23 mouse cellular contexts compared by ENCODE assay signal in genomic region chr13:5425491-5426232, GRCm38 (mm10).
DNase-seq lines count a peak whose midpoint lies in the region; ATAC-seq and TF ChIP-seq lines count a peak whose summit lies in the region.
"Had no signal": no experiment of that assay in that cellular context is flagged by ENCODE, and none has a peak within 500 bp of the region (broad histone marks: within the 10 kb centered on the region; RNA-seq: fewer than 3 reads in every experiment).

No protein-coding gene starts in this region.

- no peaks in the 10 kb centered on the region for H3K9me3 ChIP-seq in kidney, embryonic 15.5 days (replicated peaks)
- no peaks in the 10 kb centered on the region for H3K9me3 ChIP-seq in lung, postnatal 0 days (ENCODE audit: low read length)
- no peaks in the 10 kb centered on the region for H3K9me3 ChIP-seq in intestine, embryonic 14.5 days (ENCODE audit: control insufficient read depth, low read length)
- no peaks in the 10 kb centered on the region for H3K9me3 ChIP-seq in neural tube, embryonic 13.5 days
- H3K9me3 ChIP-seq in midbrain, embryonic 11.5 days (ENCODE audit: control insufficient read depth, low read length) = no peaks in the 10 kb centered on the region
- H3K9me3 ChIP-seq: embryonic facial prominence, embryonic 13.5 days; hindbrain, embryonic 15.5 days; limb, embryonic 12.5 days; liver, embryonic 15.5 days; megakaryocyte, embryonic 14.5 days had no signal

- H3K27ac ChIP-seq in kidney, embryonic 15.5 days = no peak overlapping the region
- no peak overlapping the region for H3K27ac ChIP-seq in lung, postnatal 0 days (ENCODE audit: low read length)
- H3K27ac ChIP-seq in intestine, embryonic 14.5 days (ENCODE audit: low read depth) = no peak overlapping the region
- H3K27ac ChIP-seq in neural tube, embryonic 13.5 days (replicated peaks) = no peak overlapping the region
- H3K27ac ChIP-seq in midbrain, embryonic 11.5 days (ENCODE audit: low read depth, low read length) = no peak overlapping the region
- H3K27ac ChIP-seq: embryonic facial prominence, embryonic 13.5 days; hindbrain, embryonic 15.5 days; left cerebral cortex, adult 2 months; limb, embryonic 12.5 days; liver, embryonic 15.5 days had no signal

- H3K4me2 ChIP-seq in kidney, embryonic 15.5 days = no peak overlapping the region
- H3K4me2 ChIP-seq in lung, postnatal 0 days (replicated peaks; ENCODE audit: low read depth, low read length) = no peak overlapping the region
- H3K4me2 ChIP-seq in intestine, embryonic 14.5 days (ENCODE audit: low read length) = no peak overlapping the region
- H3K4me2 ChIP-seq in neural tube, embryonic 13.5 days = no peak overlapping the region
- no peak overlapping the region for H3K4me2 ChIP-seq in midbrain, embryonic 11.5 days
- H3K4me2 ChIP-seq: embryonic facial prominence, embryonic 13.5 days; heart, embryonic 11.5 days; hindbrain, embryonic 15.5 days; limb, embryonic 12.5 days; liver, embryonic 15.5 days had no signal

- DNase-seq in kidney, adult 8-10 months = no peak
- DNase-seq in lung, postnatal 0 days (ENCODE audit: low spot score) = peak; percentile 33
- no peak for DNase-seq in lung, postnatal 25 days (ENCODE audit: low spot score)
- no peak for DNase-seq in intestine, embryonic 14.5 days (ENCODE audit: low spot score)
- DNase-seq in midbrain, embryonic 11.5 days (ENCODE audit: low spot score, missing footprints) = no peak
- no peak for DNase-seq in cerebellum, postnatal 4 days (ENCODE audit: low spot score in 2 of 2)
- DNase-seq: cerebellum, adult 9-11 months; kidney, postnatal 36 days; layer of hippocampus, adult 9-11 months; lung, postnatal 10 days; right cerebral cortex, adult 18-20 months; thymus, postnatal 14 days had no signal

- H3K36me3 ChIP-seq in kidney, embryonic 15.5 days = no peaks in the 10 kb centered on the region
- no peaks in the 10 kb centered on the region for H3K36me3 ChIP-seq in lung, postnatal 0 days (ENCODE audit: insufficient read depth, low read length)
- no peaks in the 10 kb centered on the region for H3K36me3 ChIP-seq in intestine, embryonic 14.5 days (ENCODE audit: control insufficient read depth, insufficient read depth, low read length)
- H3K36me3 ChIP-seq in neural tube, embryonic 13.5 days = no peaks in the 10 kb centered on the region
- H3K36me3 ChIP-seq in midbrain, embryonic 11.5 days (ENCODE audit: control insufficient read depth, insufficient read depth, low read length) = no peaks in the 10 kb centered on the region
- H3K36me3 ChIP-seq: embryonic facial prominence, embryonic 13.5 days; hindbrain, embryonic 15.5 days; limb, embryonic 12.5 days; liver, embryonic 15.5 days had no signal

- H3K4me1 ChIP-seq in kidney, embryonic 15.5 days = peaks cover 3% of the 10 kb centered on the region; the same call in 1 of the 2 replicates
- no peaks in the 10 kb centered on the region; the same call in 1 of the 2 replicates for H3K4me1 ChIP-seq in lung, postnatal 0 days (ENCODE audit: insufficient read depth, low read depth, low read length)
- no peaks in the 10 kb centered on the region for H3K4me1 ChIP-seq in intestine, embryonic 14.5 days (replicated peaks; ENCODE audit: control insufficient read depth, insufficient read depth, low read length)
- H3K4me1 ChIP-seq in neural tube, embryonic 13.5 days (replicated peaks) = 0 out of 2 replicates have a peak, but pooled peaks cover 8% of the 10 kb centered on the region
- H3K4me1 ChIP-seq in midbrain, embryonic 11.5 days (ENCODE audit: control insufficient read depth, insufficient read depth, low read length) = no peaks in the 10 kb centered on the region
- H3K4me1 ChIP-seq: embryonic facial prominence, embryonic 13.5 days; hindbrain, embryonic 15.5 days; liver, embryonic 15.5 days had no signal

- H3K27me3 ChIP-seq in kidney, embryonic 15.5 days = no peaks in the 10 kb centered on the region
- no peaks in the 10 kb centered on the region for H3K27me3 ChIP-seq in lung, postnatal 0 days (replicated peaks; ENCODE audit: insufficient read depth, low read length)
- no peaks in the 10 kb centered on the region for H3K27me3 ChIP-seq in intestine, embryonic 14.5 days (replicated peaks; ENCODE audit: control insufficient read depth, insufficient read depth, low read length)
- H3K27me3 ChIP-seq in neural tube, embryonic 13.5 days = no peaks in the 10 kb centered on the region
- no peaks in the 10 kb centered on the region for H3K27me3 ChIP-seq in midbrain, embryonic 11.5 days (ENCODE audit: control insufficient read depth, insufficient read depth, low read length)
- H3K27me3 ChIP-seq: embryonic facial prominence, embryonic 13.5 days; hindbrain, embryonic 15.5 days; limb, embryonic 12.5 days; liver, embryonic 15.5 days; megakaryocyte, embryonic 14.5 days had no signal

- no peak overlapping the region for H3K4me3 ChIP-seq in kidney, embryonic 15.5 days (replicated peaks)
- H3K4me3 ChIP-seq in lung, postnatal 0 days (ENCODE audit: low read depth, low read length) = no peak overlapping the region
- no peak overlapping the region for H3K4me3 ChIP-seq in intestine, embryonic 14.5 days (ENCODE audit: low read depth, low read length)
- H3K4me3 ChIP-seq in neural tube, embryonic 13.5 days = no peak overlapping the region
- H3K4me3 ChIP-seq in midbrain, embryonic 11.5 days (ENCODE audit: low read depth, low read length) = no peak overlapping the region
- H3K4me3 ChIP-seq: embryonic facial prominence, embryonic 13.5 days; hindbrain, embryonic 15.5 days; left cerebral cortex, adult 2 months; limb, embryonic 12.5 days; liver, embryonic 15.5 days; megakaryocyte, embryonic 14.5 days had no signal

- TF ChIP-seq CTCF in lung, postnatal 0 days (IDR thresholded peaks at IDR 0.05) = no peak

- no peak overlapping the region for H3K9ac ChIP-seq in kidney, embryonic 15.5 days
- H3K9ac ChIP-seq in lung, postnatal 0 days (replicated peaks; ENCODE audit: low read depth) = no peak overlapping the region
- no peak overlapping the region for H3K9ac ChIP-seq in intestine, embryonic 14.5 days (ENCODE audit: low read length)
- H3K9ac ChIP-seq in neural tube, embryonic 13.5 days = no peak overlapping the region
- H3K9ac ChIP-seq in midbrain, embryonic 11.5 days (ENCODE audit: low read length) = no peak overlapping the region
- H3K9ac ChIP-seq: embryonic facial prominence, embryonic 13.5 days; hindbrain, embryonic 15.5 days; limb, embryonic 12.5 days; liver, embryonic 15.5 days had no signal

- ATAC-seq in kidney, embryonic 15.5 days (replicated peaks; ENCODE audit: low FRiP score) = peak; percentile 62; the same call in 1 of the 2 replicates
- no peak for ATAC-seq in lung, postnatal 0 days
- ATAC-seq in intestine, embryonic 14.5 days (replicated peaks; ENCODE audit: low FRiP score, low TSS enrichment, low read depth) = peak; percentile 72
- ATAC-seq in neural tube, embryonic 13.5 days (ENCODE audit: low read depth) = peak; percentile 87
- ATAC-seq in midbrain, embryonic 11.5 days (ENCODE audit: low FRiP score) = no peak
- ATAC-seq: forebrain, embryonic 14.5 days; midbrain, embryonic 16.5 days had no signal

- no peak for TF ChIP-seq EP300 in lung, postnatal 0 days (IDR thresholded peaks at IDR 0.05)

- 40% methylated on average over 9 of the region's 9 CpGs for WGBS in kidney, embryonic 15.5 days
- 63% methylated on average over 9 of the region's 9 CpGs for WGBS in lung, postnatal 0 days
- 51% methylated on average over 9 of the region's 9 CpGs for WGBS in intestine, embryonic 14.5 days
- 41% methylated on average over 9 of the region's 9 CpGs for WGBS in neural tube, embryonic 13.5 days
- WGBS in midbrain, embryonic 11.5 days = 91% methylated on average over 9 of the region's 9 CpGs

Comparison
In these comparisons a context has a peak if more than half of its experiments do, and no peak if none do; other contexts are left out.
1. ATAC-seq: peak in kidney, embryonic 15.5 days (single experiment), intestine, embryonic 14.5 days (single experiment) and neural tube, embryonic 13.5 days (single experiment); none in lung, postnatal 0 days (single experiment) and midbrain, embryonic 11.5 days (single experiment).